12 mouse cellular contexts compared by ENCODE assay signal in genomic region chr11:28906288-28906687, GRCm38 (mm10). TPM values are rescaled to one million over a fixed set of nuclear protein-coding genes. Genes with fewer than 3 reads are reported as not detected.
DNase-seq lines count a peak whose midpoint lies in the region; ATAC-seq and TF ChIP-seq lines count a peak whose summit lies in the region.
"Had no signal": no experiment of that assay in that cellular context is flagged by ENCODE, and none has a peak within 500 bp of the region (broad histone marks: within the 10 kb centered on the region; RNA-seq: fewer than 3 reads in every experiment).

No protein-coding gene starts in this region.

- no peak overlapping the region for H3K4me3 ChIP-seq in heart, embryonic 11.5 days (ENCODE audit: low read depth, low read length)
- H3K4me3 ChIP-seq in heart, embryonic 16.5 days (ENCODE audit: low read length), result no peak overlapping the region
- H3K4me3 ChIP-seq in midbrain, embryonic 10.5 days, result no peak overlapping the region
- H3K4me3 ChIP-seq: hindbrain, embryonic 15.5 days had no signal

- peak; percentile 80 for DNase-seq in heart, adult 8-10 months (ENCODE audit: low spot score)
- peak; percentile 65 for DNase-seq in 3134 (ENCODE audit: extremely low read depth, insufficient read length, low spot score)
- peak; percentile 90 for DNase-seq in Patski (ENCODE audit: low read depth, low spot score)
- DNase-seq in embryo, embryonic 11 days, result no peak
- no peak for DNase-seq in midbrain, embryonic 10.5 days (ENCODE audit: low spot score)
- DNase-seq in kidney, adult 11 months, result no peak
- DNase-seq: cerebellum, adult 9-11 months; kidney, postnatal 14 days had no signal

- H3K27ac ChIP-seq in heart, embryonic 11.5 days (ENCODE audit: low read depth, low read length), result no peak overlapping the region
- no peak overlapping the region for H3K27ac ChIP-seq in heart, embryonic 16.5 days (ENCODE audit: low read length)
- no peak overlapping the region for H3K27ac ChIP-seq in midbrain, embryonic 10.5 days (replicated peaks)
- H3K27ac ChIP-seq: hindbrain, embryonic 15.5 days had no signal

- H3K27me3 ChIP-seq in heart, embryonic 11.5 days (ENCODE audit: control insufficient read depth, insufficient read depth, low read length), result no peaks in the 10 kb centered on the region
- H3K27me3 ChIP-seq in Patski, result no peaks in the 10 kb centered on the region
- no peaks in the 10 kb centered on the region for H3K27me3 ChIP-seq in heart, embryonic 16.5 days (ENCODE audit: control insufficient read depth, insufficient read depth, low read length)
- H3K27me3 ChIP-seq in midbrain, embryonic 10.5 days (ENCODE audit: low read depth, poor library complexity, severe bottlenecking), result no peaks in the 10 kb centered on the region
- H3K27me3 ChIP-seq: hindbrain, embryonic 15.5 days had no signal

- CTCF ChIA-PET in Patski (lab: Charles Lee), result interaction anchor here (0.7 to 3.8 kb wide), 7 partner anchors 16 to 173 kb away, joined by 3 to 12 read pairs (median 5); no protein-coding TSS in a partner anchor

- WGBS in heart, embryonic 11.5 days (ENCODE audit: insufficient replicate concordance), result 47% methylated on average over 3 of the region's 3 CpGs
- 38% methylated on average over 3 of the region's 3 CpGs for WGBS in heart, embryonic 16.5 days
- 86% methylated on average over 3 of the region's 3 CpGs for WGBS in midbrain, embryonic 10.5 days

- no peak overlapping the region for H3K9ac ChIP-seq in heart, embryonic 11.5 days (ENCODE audit: low read depth, low read length)
- no peak overlapping the region for H3K9ac ChIP-seq in heart, embryonic 16.5 days (ENCODE audit: low read length)
- H3K9ac ChIP-seq: hindbrain, embryonic 15.5 days had no signal

- H3K4me1 ChIP-seq in heart, embryonic 11.5 days (ENCODE audit: control insufficient read depth, insufficient read depth, low read length), result no peaks in the 10 kb centered on the region
- H3K4me1 ChIP-seq in heart, embryonic 16.5 days (ENCODE audit: control insufficient read depth, insufficient read depth, low read length), result peaks cover 8% of the 10 kb centered on the region
- H3K4me1 ChIP-seq in midbrain, embryonic 10.5 days, result no peaks in the 10 kb centered on the region

- H3K4me2 ChIP-seq in heart, embryonic 11.5 days, result no peak overlapping the region
- H3K4me2 ChIP-seq in heart, embryonic 16.5 days (ENCODE audit: low read depth, low read length), result no peak overlapping the region
- H3K4me2 ChIP-seq: hindbrain, embryonic 15.5 days had no signal

- H3K9me3 ChIP-seq in heart, embryonic 11.5 days (replicated peaks; ENCODE audit: control insufficient read depth, low read length), result no peaks in the 10 kb centered on the region
- no peaks in the 10 kb centered on the region for H3K9me3 ChIP-seq in heart, embryonic 16.5 days (replicated peaks; ENCODE audit: control insufficient read depth, low read length)
- no peaks in the 10 kb centered on the region for H3K9me3 ChIP-seq in midbrain, embryonic 10.5 days (replicated peaks)
- H3K9me3 ChIP-seq: hindbrain, embryonic 15.5 days had no signal

- POLR2A ChIA-PET in Patski (lab: Charles Lee), result interaction anchor here (0.6 to 1.2 kb wide), 2 partner anchors 17 to 73 kb away, joined by 3 to 6 read pairs; no protein-coding TSS in a partner anchor

- ATAC-seq in heart, embryonic 11.5 days (replicated peaks; ENCODE audit: insufficient number of reproducible peaks, low FRiP score, low TSS enrichment), result no peak; the same call in 1 of the 2 replicates
- ATAC-seq in Patski, result peak; percentile 54
- peak; percentile 55; the same call in 1 of the 2 replicates for ATAC-seq in heart, embryonic 16.5 days (replicated peaks; ENCODE audit: extremely low read depth, insufficient read depth, low FRiP score)

- peak; percentile 6 for TF ChIP-seq CTCF in Patski (IDR thresholded peaks at IDR 0.05)

- in situ Hi-C loops in Patski (cut with MboI; ENCODE audit: low pct_unique_long_range_greater_than_20kb), result no loop called here

- H3K36me3 ChIP-seq in heart, embryonic 11.5 days (ENCODE audit: control insufficient read depth, insufficient read depth, low read length), result no peaks in the 10 kb centered on the region
- no peaks in the 10 kb centered on the region for H3K36me3 ChIP-seq in heart, embryonic 16.5 days (ENCODE audit: control insufficient read depth, insufficient read depth)
- no peaks in the 10 kb centered on the region for H3K36me3 ChIP-seq in midbrain, embryonic 10.5 days
- H3K36me3 ChIP-seq: hindbrain, embryonic 15.5 days had no signal

RNA-seq across cellular contexts. Expression of gene Efemp1, which starts 53.3 kb away (rescaled TPM):
- 10 to 100 TPM; 15.0 to 25.1 (median 24.3) TPM for total RNA-seq in heart, adult 8-10 months (2022)
- polyA plus RNA-seq in heart, embryonic 11.5 days (2014; fragmentation: Nextera tagmentation; extraction: Ambion mirVana), result 27.9 and 28.6 TPM in 2 replicates
- 0.68 TPM for polyA plus RNA-seq in Patski (2021)
- 16.6 and 19.9 TPM in 2 replicates for polyA plus RNA-seq in heart, embryonic 16.5 days (2015; fragmentation: Nextera tagmentation; extraction: Ambion mirVana)
- polyA plus RNA-seq in midbrain, embryonic 10.5 days (2016; fragmentation: Nextera tagmentation; extraction: Ambion mirVana), result 5.2 and 10.8 TPM in 2 replicates
- total RNA-seq: monocyte, adult 5-6 weeks had no signal

Comparison
In these comparisons a context has a peak if more than half of its experiments do, and no peak if none do; other contexts are left out.
1. DNase-seq: peak in heart, adult 8-10 months (single experiment), 3134 (single experiment) and Patski (single experiment); none in embryo, embryonic 11 days (single experiment), midbrain, embryonic 10.5 days (single experiment) and kidney, adult 11 months (single experiment).